Mouse (Mus musculus) liver, adult 2 months (tissue): ENCODE measurements around the gene Acly.

Experiments
- CTCF ChIP-seq: fragments of 200-500 bp; IDR thresholded peaks from 2 replicates; pipeline ENCODE4 v1.5.1; 2011; ENCODE audit warnings: low read depth, low read length, control low read depth
- POLR2A ChIP-seq: fragments of 200-500 bp; IDR thresholded peaks from 2 replicates; pipeline ENCODE4 v1.6.1; 2011; ENCODE audit warnings: low read length, control low read depth; ENCODE audit not compliant: insufficient read depth; ENCODE audit errors: extremely low read depth

GRCm38 (mm10) chr11:100574188-100574587 is 46.4 kb upstream of the Acly start:
- no peak for TF ChIP-seq CTCF
- no peak for TF ChIP-seq POLR2A
